Mouse (Mus musculus) liver, embryonic 14.5 days (tissue): ENCODE data around the gene Ltc4s.

Experiments used
- CTCF ChIP-seq: IDR thresholded peaks from 2 replicates; pipeline ENCODE4 v1.5.1; 2016; ENCODE audit warnings: antibody characterized with exemption, low read depth, control low read depth
- EP300 ChIP-seq: IDR thresholded peaks from 2 replicates; pipeline ENCODE4 v1.6.1; 2016; ENCODE audit warnings: antibody characterized with exemption, low read depth

- TF ChIP-seq EP300 (no peak), CTCF (peak; percentile 32; the same call in 1 of the 2 replicates)
These were observed 38.6 kb upstream of the Ltc4s start for GRCm38 (mm10) chr11:50277025-50277424.
